Mouse (Mus musculus): ENCODE measurements around the gene BC049762. TPM values are rescaled to one million over a fixed set of nuclear protein-coding genes. Genes with fewer than 3 reads are reported as not detected.

The BC049762 gene
- polyA plus RNA-seq, 1 experiment from 2014 or later, result 0.23 TPM

- H3K9me3 ChIP-seq (replicated peaks), result no peaks in the 10 kb centered on the region
- no peak for ATAC-seq
- peaks cover 13% of the 10 kb centered on the region; the same call in 1 of the 2 replicates for H3K36me3 ChIP-seq (ENCODE audit: poor library complexity, severe bottlenecking)
- no peaks in the 10 kb centered on the region for H3K27me3 ChIP-seq
- no peak overlapping the region for H3K9ac ChIP-seq
- peak overlapping the region; percentile 78 for H3K4me2 ChIP-seq
- H3K27ac ChIP-seq, result no peak overlapping the region
- H3K4me3 ChIP-seq, result 0 out of 2 replicates have a peak overlapping the region, but pooled peaks have one; percentile 90
- H3K4me1 ChIP-seq, result peaks cover 36% of the 10 kb centered on the region
- 52% methylated on average over 3 of the region's 3 CpGs for WGBS
Measured at GRCm38 (mm10) chr11:51265326-51265725, 2.5 kb upstream of the BC049762 start.

DNA sequence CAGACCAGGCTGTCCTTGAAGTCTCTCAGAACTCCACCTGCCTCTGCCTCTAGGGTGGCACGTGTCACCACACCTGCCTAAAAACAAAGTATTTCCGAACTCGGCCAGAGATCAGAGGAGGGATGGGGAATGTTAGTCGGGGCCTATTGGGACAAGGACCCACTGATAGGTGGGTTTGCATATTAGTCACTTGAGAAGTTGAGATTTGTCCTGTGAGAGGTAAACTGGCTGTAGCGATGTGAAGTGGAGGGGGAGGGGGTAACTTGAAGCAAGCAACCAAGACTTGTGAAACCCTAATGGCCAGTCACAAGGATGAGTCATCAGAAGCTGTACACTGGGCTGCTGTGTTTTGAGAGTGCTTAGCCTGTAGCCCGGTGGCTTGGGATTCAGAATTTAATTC is 1.5 kb upstream of the BC049762 start:
- H3K36me3 ChIP-seq (ENCODE audit: poor library complexity, severe bottlenecking), result 0 out of 2 replicates have a peak, but pooled peaks cover 6% of the 10 kb centered on the region
- 23% methylated on average over 6 of the region's 6 CpGs for WGBS
- H3K4me1 ChIP-seq, result peaks cover 36% of the 10 kb centered on the region
- no peak overlapping the region; the same call in 1 of the 2 replicates for H3K27ac ChIP-seq
- no peaks in the 10 kb centered on the region for H3K9me3 ChIP-seq (replicated peaks)
- H3K4me2 ChIP-seq, result peak overlapping the region; percentile 78
- H3K4me3 ChIP-seq, result peak overlapping the region; percentile 90
- peak overlapping the region; percentile 98 for H3K9ac ChIP-seq
- H3K27me3 ChIP-seq, result no peaks in the 10 kb centered on the region
- ATAC-seq, result no peak

- peak overlapping the region; percentile 98 for H3K9ac ChIP-seq
- peak; percentile 76 for ATAC-seq
- H3K4me2 ChIP-seq, result peak overlapping the region; percentile 78
- peak overlapping the region; percentile 93 for H3K27ac ChIP-seq
- H3K9me3 ChIP-seq (replicated peaks), result no peaks in the 10 kb centered on the region
- peaks cover 36% of the 10 kb centered on the region for H3K4me1 ChIP-seq
- H3K36me3 ChIP-seq (ENCODE audit: poor library complexity, severe bottlenecking), result 0 out of 2 replicates have a peak, but pooled peaks cover 6% of the 10 kb centered on the region
- under 1% methylated on average over 44 of the region's 50 CpGs for WGBS
- peak overlapping the region; percentile 90 for H3K4me3 ChIP-seq
- no peaks in the 10 kb centered on the region for H3K27me3 ChIP-seq
Measured at GRCm38 (mm10) chr11:51263286-51263831, 513 bp upstream of the BC049762 start.

DNA sequence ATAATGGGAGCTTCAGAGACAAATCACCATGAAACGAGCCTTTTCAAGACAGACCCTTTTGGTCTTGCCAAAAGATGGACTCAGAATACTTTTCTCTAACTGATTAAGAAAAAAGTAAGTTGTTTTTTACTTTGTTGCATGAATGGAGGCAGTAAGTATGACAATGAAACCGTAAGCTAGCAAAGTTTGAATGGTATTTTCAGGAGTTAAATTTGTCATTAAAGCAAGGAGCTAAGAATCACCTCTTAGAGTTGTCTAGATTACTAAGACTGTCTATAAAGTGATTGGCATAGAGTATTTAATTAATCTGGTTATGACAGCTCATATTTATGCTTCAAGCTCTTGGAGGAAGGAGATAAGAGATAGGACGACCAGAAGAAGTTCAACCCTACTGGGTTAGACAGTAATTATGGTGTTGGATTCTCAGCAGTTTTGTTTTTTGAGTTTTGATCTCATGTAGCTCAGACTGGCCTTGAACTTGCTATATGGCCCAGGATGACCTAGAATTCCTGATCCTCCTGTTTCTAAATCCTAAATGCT is 1.1 kb downstream of the BC049762 start, which contains the start of gene Clk4:
Gene Clk4, plus strand, starts transcription at position 51 of the 540 bp plus-strand sequence.
- H3K27me3 ChIP-seq, result no peaks in the 10 kb centered on the region
- ATAC-seq, result no peak
- H3K9ac ChIP-seq, result peak within 1 kb of the TSS; percentile 98
- H3K9me3 ChIP-seq (replicated peaks), result no peaks in the 10 kb centered on the region
- 76% methylated on average over 3 of the region's 3 CpGs for WGBS
- peak within 1 kb of the TSS; percentile 78 for H3K4me2 ChIP-seq
- peak within 1 kb of the TSS; percentile 77 for H3K27ac ChIP-seq
- no peaks in the 10 kb centered on the region for H3K36me3 ChIP-seq (ENCODE audit: poor library complexity, severe bottlenecking)
- H3K4me3 ChIP-seq, result peak within 1 kb of the TSS; percentile 90
- peaks cover 36% of the 10 kb centered on the region for H3K4me1 ChIP-seq

GRCm38 (mm10) chr11:51257006-51257405 is 5.8 kb downstream of the BC049762 start:
- 94% methylated on average over 4 of the region's 4 CpGs for WGBS
- Histone ChIP-seq H3K4me2 (no peak overlapping the region), H3K9me3 (replicated peaks) (no peaks in the 10 kb centered on the region), H3K27me3 (no peaks in the 10 kb centered on the region), H3K27ac (no peak overlapping the region), H3K4me1 (no peaks in the 10 kb centered on the region), H3K9ac (no peak overlapping the region), H3K36me3 (ENCODE audit: poor library complexity, severe bottlenecking) (no peaks in the 10 kb centered on the region), H3K4me3 (no peak overlapping the region)
- ATAC-seq, result no peak

DNA sequence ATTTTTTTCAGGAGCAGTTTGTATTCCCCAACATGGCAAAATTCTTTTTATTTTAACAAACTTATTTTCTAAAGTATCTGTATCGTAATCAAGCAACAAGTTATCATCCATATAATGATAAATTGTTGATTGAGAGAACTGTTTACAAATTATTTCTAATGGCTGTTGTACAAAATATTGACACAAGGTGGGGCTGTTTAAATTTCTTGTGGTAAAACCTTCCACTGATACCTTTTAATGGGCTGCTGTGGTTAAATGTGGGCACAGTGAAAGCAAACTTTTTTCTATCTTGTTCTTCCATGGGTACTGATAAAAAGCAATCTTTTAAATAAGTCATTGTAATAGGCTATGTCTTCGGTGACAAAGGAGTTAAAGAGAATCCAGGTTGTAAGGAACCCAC is 19.9 kb downstream of the BC049762 start:
- no peak for ATAC-seq
- Histone ChIP-seq H3K9me3 (replicated peaks) (no peaks in the 10 kb centered on the region), H3K4me1 (no peaks in the 10 kb centered on the region), H3K9ac (no peak overlapping the region), H3K4me3 (no peak overlapping the region), H3K4me2 (no peak overlapping the region), H3K27ac (no peak overlapping the region), H3K36me3 (ENCODE audit: poor library complexity, severe bottlenecking) (no peaks in the 10 kb centered on the region), H3K27me3 (no peaks in the 10 kb centered on the region)
- 90% methylated on average over 2 of the region's 2 CpGs for WGBS

DNA sequence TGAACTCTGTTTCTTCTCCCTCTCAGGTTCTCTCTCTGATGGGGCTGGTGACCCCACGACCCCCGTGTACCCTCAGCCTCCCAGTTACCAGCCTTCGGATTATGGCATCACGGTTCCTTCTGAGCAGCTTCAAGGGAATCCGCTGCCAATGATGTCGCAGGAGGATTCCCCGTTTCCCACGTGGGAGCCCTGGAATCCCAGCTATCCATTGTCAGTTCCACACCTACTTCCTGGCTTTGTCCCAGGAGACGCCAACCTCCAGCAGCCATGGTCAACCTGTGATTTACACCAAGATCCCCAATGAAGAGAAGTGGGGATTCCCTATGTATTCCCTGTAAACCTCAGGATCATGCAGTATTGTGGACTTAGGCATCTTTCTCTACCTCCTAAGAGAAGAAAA is 28.2 kb downstream of the BC049762 start:
- Histone ChIP-seq H3K27me3 (no peaks in the 10 kb centered on the region), H3K27ac (no peak overlapping the region), H3K4me1 (no peaks in the 10 kb centered on the region), H3K9me3 (replicated peaks) (no peaks in the 10 kb centered on the region), H3K4me3 (no peak overlapping the region), H3K4me2 (no peak overlapping the region), H3K36me3 (ENCODE audit: poor library complexity, severe bottlenecking) (no peaks in the 10 kb centered on the region), H3K9ac (no peak overlapping the region)
- 87% methylated on average over 9 of the region's 9 CpGs for WGBS
- no peak for ATAC-seq

DNA sequence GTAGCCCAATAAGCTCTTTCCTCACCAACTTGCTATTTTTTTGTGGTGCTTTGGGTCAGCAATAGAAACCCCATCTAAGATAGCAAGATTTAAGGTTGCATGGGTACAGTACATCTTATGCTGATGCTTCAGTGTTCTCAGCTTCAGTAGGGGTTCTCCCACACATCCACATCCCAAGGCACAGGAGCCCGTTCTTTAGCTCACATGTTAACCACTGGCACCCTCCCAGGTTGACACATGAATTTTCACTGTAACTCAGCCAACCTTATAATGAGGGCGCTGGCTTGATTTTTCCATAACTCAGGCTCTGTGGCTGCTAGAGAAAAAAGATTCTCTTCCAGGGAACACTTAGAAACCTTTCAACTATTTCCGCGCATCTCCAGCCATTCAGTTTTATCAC is 35.7 kb downstream of the BC049762 start:
- Histone ChIP-seq H3K27me3 (no peaks in the 10 kb centered on the region), H3K27ac (no peak overlapping the region), H3K9me3 (replicated peaks) (no peaks in the 10 kb centered on the region), H3K9ac (no peak overlapping the region), H3K4me3 (no peak overlapping the region), H3K4me2 (no peak overlapping the region), H3K4me1 (no peaks in the 10 kb centered on the region), H3K36me3 (ENCODE audit: poor library complexity, severe bottlenecking) (no peaks in the 10 kb centered on the region)
- WGBS, result 87% methylated on average over 4 of the region's 4 CpGs
- ATAC-seq, result no peak

- Histone ChIP-seq H3K9me3 (replicated peaks) (no peaks in the 10 kb centered on the region), H3K4me3 (no peak within 1 kb of the TSS), H3K9ac (no peak within 1 kb of the TSS), H3K4me1 (no peaks in the 10 kb centered on the region), H3K27me3 (no peaks in the 10 kb centered on the region), H3K4me2 (no peak within 1 kb of the TSS), H3K27ac (no peak within 1 kb of the TSS), H3K36me3 (ENCODE audit: poor library complexity, severe bottlenecking) (no peaks in the 10 kb centered on the region)
- no peak for ATAC-seq
- WGBS, result 93% methylated on average over 11 of the region's 11 CpGs
Measured at GRCm38 (mm10) chr11:51220308-51220707, 42.5 kb downstream of the BC049762 start, which contains the start of gene Gm12569. Gene Gm12569, plus strand, starts transcription at chr11:51220473.

DNA sequence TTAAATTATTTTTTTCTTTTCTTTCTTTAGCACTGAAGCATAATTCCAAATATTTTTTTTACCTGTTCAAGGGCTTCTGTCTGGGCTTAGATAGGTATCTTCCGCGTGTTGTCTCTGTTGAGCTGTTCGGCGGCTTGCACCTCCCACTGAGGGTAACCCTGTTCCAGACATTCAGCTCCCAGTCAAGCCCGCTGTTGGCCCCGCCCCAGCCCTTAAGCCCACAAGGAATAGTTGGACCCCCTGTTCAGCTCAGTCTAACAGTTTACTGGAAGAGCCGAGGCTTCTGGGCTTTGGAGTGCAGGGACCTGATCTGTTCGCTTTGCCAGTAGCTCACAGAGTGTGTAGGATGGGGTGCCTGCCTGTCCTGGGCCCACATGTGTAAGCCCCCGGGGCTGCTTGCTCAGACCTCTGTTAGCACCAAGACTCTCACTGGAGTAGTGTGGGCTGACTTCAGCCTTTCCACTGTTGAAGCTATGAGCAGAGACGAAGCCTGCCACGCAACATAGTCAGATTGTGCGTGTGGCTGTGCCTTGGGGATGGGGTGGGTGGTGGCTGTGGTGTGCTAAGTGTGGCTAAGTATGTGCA is 43.4 kb downstream of the BC049762 start:
- H3K4me2 ChIP-seq, result no peak overlapping the region
- WGBS, result 85% methylated on average over 12 of the region's 12 CpGs
- no peaks in the 10 kb centered on the region for H3K36me3 ChIP-seq (ENCODE audit: poor library complexity, severe bottlenecking)
- no peak overlapping the region for H3K27ac ChIP-seq
- H3K4me3 ChIP-seq, result no peak overlapping the region
- no peaks in the 10 kb centered on the region for H3K27me3 ChIP-seq
- no peaks in the 10 kb centered on the region for H3K4me1 ChIP-seq
- no peak for ATAC-seq
- H3K9me3 ChIP-seq (replicated peaks), result no peaks in the 10 kb centered on the region
- no peak overlapping the region for H3K9ac ChIP-seq

- H3K4me3 ChIP-seq, result no peak overlapping the region
- H3K9ac ChIP-seq, result no peak overlapping the region
- H3K9me3 ChIP-seq (replicated peaks), result no peaks in the 10 kb centered on the region
- H3K27ac ChIP-seq, result no peak overlapping the region
- 83% methylated on average over 7 of the region's 7 CpGs for WGBS
- no peak for ATAC-seq
- H3K36me3 ChIP-seq (ENCODE audit: poor library complexity, severe bottlenecking), result no peaks in the 10 kb centered on the region
- H3K4me2 ChIP-seq, result no peak overlapping the region
- no peaks in the 10 kb centered on the region for H3K27me3 ChIP-seq
- no peaks in the 10 kb centered on the region for H3K4me1 ChIP-seq
Measured at GRCm38 (mm10) chr11:51214021-51214420, 48.8 kb downstream of the BC049762 start.

- Histone ChIP-seq H3K4me3 (no peak overlapping the region), H3K36me3 (ENCODE audit: poor library complexity, severe bottlenecking) (no peaks in the 10 kb centered on the region), H3K9me3 (replicated peaks) (no peaks in the 10 kb centered on the region), H3K4me2 (no peak overlapping the region), H3K27ac (no peak overlapping the region), H3K4me1 (no peaks in the 10 kb centered on the region), H3K27me3 (no peaks in the 10 kb centered on the region), H3K9ac (no peak overlapping the region)
- no peak for ATAC-seq
- WGBS, result 87% methylated on average over 5 of the region's 5 CpGs
Measured at GRCm38 (mm10) chr11:51211426-51211825, 51.4 kb downstream of the BC049762 start.
